Mouse (Mus musculus): ENCODE measurements at regions not wholly inside any gene's neighbourhood (a gene's known extent, or its start where the extent isn't known, plus 50 kb on each side); places are given as distances from the start of the nearest gene placed in this dataset.
A peak's percentile ranks its signal among the peaks of the same experiment; 100 is the strongest.

DNA sequence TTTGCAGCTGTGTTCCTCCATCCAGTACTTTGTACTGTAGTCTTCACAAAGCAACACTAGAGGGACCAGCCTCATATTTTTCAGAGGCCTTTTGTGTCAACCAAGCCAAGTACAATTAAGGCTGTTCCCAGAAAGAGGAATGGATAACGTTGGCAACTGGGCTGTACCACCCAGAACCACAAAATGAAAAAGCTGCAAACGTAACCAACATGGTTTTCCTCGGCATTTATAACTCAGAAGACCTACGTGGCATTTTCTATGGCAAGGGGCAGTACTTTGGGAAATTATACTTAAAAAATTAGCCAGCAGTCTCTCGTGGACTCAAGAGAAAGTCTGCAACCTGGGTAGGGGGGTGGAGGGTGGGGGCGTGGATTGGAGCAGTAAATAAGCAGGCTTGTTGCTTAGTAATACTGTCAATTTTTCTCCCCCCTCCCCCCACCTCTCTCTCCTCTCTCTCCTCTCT lies 87.3 kb upstream of the Col1a2 start:
- H3K9me3 ChIP-seq (ENCODE audit: control insufficient read depth, low read length): no peaks in the 10 kb centered on the region
- H3K27me3 ChIP-seq (replicated peaks; ENCODE audit: control insufficient read depth, insufficient read depth, low read length): no peaks in the 10 kb centered on the region
- no peak overlapping the region for H3K4me3 ChIP-seq (ENCODE audit: low read length)
- H3K4me1 ChIP-seq (ENCODE audit: control insufficient read depth, insufficient read depth, low read depth, low read length): no peaks in the 10 kb centered on the region; the same call in 1 of the 2 replicates
- peak; percentile 92 for ATAC-seq
- peak overlapping the region; percentile 34; the same call in 1 of the 2 replicates for H3K27ac ChIP-seq (ENCODE audit: low read depth, low read length)
- H3K36me3 ChIP-seq (ENCODE audit: control insufficient read depth, insufficient read depth, low read length): no peaks in the 10 kb centered on the region
- peak overlapping the region; percentile 46 for H3K4me2 ChIP-seq (ENCODE audit: low read length)
- 25% methylated on average over 6 of the region's 6 CpGs for WGBS
- H3K9ac ChIP-seq (ENCODE audit: low read depth, low read length): peak overlapping the region; percentile 18; the same call in 1 of the 2 replicates

DNA sequence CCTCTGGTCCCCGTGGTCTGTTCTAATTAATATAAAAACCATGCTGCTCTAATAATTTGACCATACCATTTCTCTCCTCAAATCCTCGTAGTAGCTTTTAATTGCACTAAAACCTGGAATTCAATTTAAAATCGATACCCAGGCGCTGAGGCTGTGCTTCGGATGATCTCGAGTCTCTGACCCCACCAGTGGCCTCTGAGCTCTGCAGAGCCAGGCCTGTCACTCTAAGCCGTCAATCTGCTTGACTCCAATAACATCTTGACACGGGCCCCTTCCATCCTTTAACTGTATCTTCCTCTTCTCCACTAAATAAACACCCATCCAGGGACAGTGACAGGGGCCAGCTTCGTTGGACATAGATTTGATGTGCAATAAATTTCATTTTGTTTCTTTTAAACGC lies 86.2 kb upstream of the Col1a2 start:
- no peaks in the 10 kb centered on the region; the same call in 1 of the 2 replicates for H3K4me1 ChIP-seq (ENCODE audit: control insufficient read depth, insufficient read depth, low read depth, low read length)
- 58% methylated on average over 10 of the region's 10 CpGs for WGBS
- no peak overlapping the region for H3K4me3 ChIP-seq (ENCODE audit: low read length)
- ATAC-seq: no peak
- no peaks in the 10 kb centered on the region for H3K36me3 ChIP-seq (ENCODE audit: control insufficient read depth, insufficient read depth, low read length)
- no peak overlapping the region for H3K27ac ChIP-seq (ENCODE audit: low read depth, low read length)
- no peak overlapping the region for H3K9ac ChIP-seq (ENCODE audit: low read depth, low read length)
- H3K4me2 ChIP-seq (ENCODE audit: low read length): no peak overlapping the region
- no peaks in the 10 kb centered on the region for H3K27me3 ChIP-seq (replicated peaks; ENCODE audit: control insufficient read depth, insufficient read depth, low read length)
- H3K9me3 ChIP-seq (ENCODE audit: control insufficient read depth, low read length): no peaks in the 10 kb centered on the region

DNA sequence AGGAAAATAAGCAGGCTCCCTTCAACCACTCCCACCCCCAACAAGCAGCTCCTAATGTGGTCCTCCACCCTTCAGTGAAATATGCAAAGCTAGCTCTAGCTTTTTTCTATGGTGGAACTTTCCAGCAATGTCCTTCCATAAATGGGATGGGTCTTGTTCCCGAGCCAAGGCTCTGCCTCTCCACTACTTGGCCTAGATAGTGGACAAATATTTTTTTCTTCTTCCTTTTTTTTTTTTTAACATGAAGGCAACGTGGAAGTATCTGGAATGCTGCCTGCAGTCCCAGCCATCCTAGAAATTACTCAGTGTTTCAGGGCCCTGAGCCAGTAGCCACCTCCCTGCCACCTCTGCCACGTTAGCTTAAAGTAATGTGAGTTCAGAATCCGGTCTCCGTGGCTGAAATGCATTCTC lies 85.7 kb upstream of the Col1a2 start:
- no peak overlapping the region for H3K4me2 ChIP-seq (ENCODE audit: low read length)
- no peaks in the 10 kb centered on the region; the same call in 1 of the 2 replicates for H3K4me1 ChIP-seq (ENCODE audit: control insufficient read depth, insufficient read depth, low read depth, low read length)
- H3K27me3 ChIP-seq (replicated peaks; ENCODE audit: control insufficient read depth, insufficient read depth, low read length): no peaks in the 10 kb centered on the region
- no peaks in the 10 kb centered on the region for H3K9me3 ChIP-seq (ENCODE audit: control insufficient read depth, low read length)
- ATAC-seq: no peak
- no peak overlapping the region for H3K9ac ChIP-seq (ENCODE audit: low read depth, low read length)
- WGBS: 68% methylated on average over 5 of the region's 5 CpGs
- no peaks in the 10 kb centered on the region for H3K36me3 ChIP-seq (ENCODE audit: control insufficient read depth, insufficient read depth, low read length)
- no peak overlapping the region for H3K27ac ChIP-seq (ENCODE audit: low read depth, low read length)
- H3K4me3 ChIP-seq (ENCODE audit: low read length): no peak overlapping the region

DNA sequence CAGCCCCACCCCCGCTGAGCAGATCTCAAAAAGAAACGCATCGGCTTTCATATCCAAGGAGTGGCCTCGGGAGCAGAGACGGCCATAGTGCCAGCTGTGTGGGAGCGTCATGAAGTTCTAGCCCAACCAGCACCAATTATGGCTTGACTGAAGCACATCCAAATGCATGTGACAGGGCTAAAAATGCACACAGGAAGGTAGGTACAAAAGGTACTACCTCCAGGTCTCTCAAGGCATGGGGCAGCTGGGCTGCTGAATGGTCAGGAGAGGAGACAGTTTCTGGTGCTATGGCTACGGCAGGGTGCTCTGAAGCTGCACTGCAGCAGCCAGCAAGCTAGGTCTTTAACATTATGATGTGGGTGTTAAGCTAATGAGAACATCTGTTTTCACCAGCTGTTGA lies 83.1 kb upstream of the Col1a2 start:
- H3K4me3 ChIP-seq (ENCODE audit: low read length): no peak overlapping the region
- no peaks in the 10 kb centered on the region; the same call in 1 of the 2 replicates for H3K4me1 ChIP-seq (ENCODE audit: control insufficient read depth, insufficient read depth, low read depth, low read length)
- WGBS: 79% methylated on average over 7 of the region's 7 CpGs
- no peak for ATAC-seq
- no peaks in the 10 kb centered on the region for H3K27me3 ChIP-seq (replicated peaks; ENCODE audit: control insufficient read depth, insufficient read depth, low read length)
- H3K4me2 ChIP-seq (ENCODE audit: low read length): no peak overlapping the region
- H3K9ac ChIP-seq (ENCODE audit: low read depth, low read length): no peak overlapping the region
- H3K9me3 ChIP-seq (ENCODE audit: control insufficient read depth, low read length): no peaks in the 10 kb centered on the region
- no peak overlapping the region for H3K27ac ChIP-seq (ENCODE audit: low read depth, low read length)
- H3K36me3 ChIP-seq (ENCODE audit: control insufficient read depth, insufficient read depth, low read length): no peaks in the 10 kb centered on the region

DNA sequence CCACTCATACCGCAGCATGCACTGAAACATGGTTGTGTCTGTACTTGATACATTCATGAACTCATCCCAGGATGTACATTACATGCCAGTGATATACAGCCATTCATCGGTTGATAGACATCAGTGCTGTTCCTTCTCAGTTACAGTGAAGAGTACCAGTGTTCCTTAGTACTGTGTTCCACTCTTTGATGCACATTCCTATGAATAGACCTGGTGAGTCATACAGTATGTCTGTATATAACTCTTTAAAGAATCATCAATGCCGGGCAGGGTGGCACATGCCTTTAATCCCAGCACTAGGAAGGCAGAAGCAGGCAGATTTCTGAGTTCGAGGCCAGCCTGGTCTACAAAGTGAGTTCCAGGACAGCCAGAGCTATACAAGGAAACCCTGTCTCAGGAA lies 77.5 kb upstream of the Col1a2 start:
- H3K27me3 ChIP-seq (replicated peaks; ENCODE audit: control insufficient read depth, insufficient read depth, low read length): no peaks in the 10 kb centered on the region
- no peak overlapping the region for H3K4me3 ChIP-seq (ENCODE audit: low read length)
- no peak overlapping the region for H3K27ac ChIP-seq (ENCODE audit: low read depth, low read length)
- no peak for ATAC-seq
- H3K9ac ChIP-seq (ENCODE audit: low read depth, low read length): no peak overlapping the region
- H3K36me3 ChIP-seq (ENCODE audit: control insufficient read depth, insufficient read depth, low read length): no peaks in the 10 kb centered on the region
- 94% methylated on average over 4 of the region's 4 CpGs for WGBS
- no peaks in the 10 kb centered on the region for H3K4me1 ChIP-seq (ENCODE audit: control insufficient read depth, insufficient read depth, low read depth, low read length)
- H3K9me3 ChIP-seq (ENCODE audit: control insufficient read depth, low read length): no peaks in the 10 kb centered on the region
- H3K4me2 ChIP-seq (ENCODE audit: low read length): no peak overlapping the region

DNA sequence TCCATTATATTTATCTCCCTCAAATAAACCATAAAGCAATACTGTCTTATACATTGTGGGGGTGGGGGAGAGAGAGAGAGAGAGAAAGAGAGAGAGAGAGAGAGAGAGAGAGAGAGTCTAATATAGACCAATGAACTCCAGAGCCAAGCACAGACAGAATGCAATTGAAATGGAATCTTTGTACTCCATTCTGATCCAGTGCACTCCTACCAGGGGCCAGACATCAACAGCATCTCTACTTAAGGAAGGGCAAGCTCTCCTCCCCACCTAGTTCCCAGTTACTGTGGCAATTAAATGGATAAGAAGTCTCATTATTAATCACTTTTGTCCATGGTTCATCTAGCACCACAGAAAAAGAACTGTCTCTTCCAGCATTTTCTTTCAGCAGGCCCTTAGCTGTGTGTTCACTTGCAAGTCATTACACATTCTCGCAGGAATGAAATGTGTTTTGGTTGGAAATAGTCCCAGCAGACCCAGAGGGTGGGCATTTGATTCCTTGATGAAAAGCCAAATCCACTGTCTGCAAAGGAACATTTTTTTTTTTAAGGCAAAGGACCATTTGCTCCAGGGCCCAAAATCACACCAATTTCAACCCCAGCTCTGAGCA lies 73.8 kb upstream of the Col1a2 start:
- Histone ChIP-seq H3K27ac (ENCODE audit: low read depth, low read length) (no peak overlapping the region), H3K27me3 (replicated peaks; ENCODE audit: control insufficient read depth, insufficient read depth, low read length) (no peaks in the 10 kb centered on the region), H3K4me1 (ENCODE audit: control insufficient read depth, insufficient read depth, low read depth, low read length) (no peaks in the 10 kb centered on the region), H3K4me3 (ENCODE audit: low read length) (no peak overlapping the region), H3K9me3 (ENCODE audit: control insufficient read depth, low read length) (no peaks in the 10 kb centered on the region), H3K4me2 (ENCODE audit: low read length) (no peak overlapping the region), H3K36me3 (ENCODE audit: control insufficient read depth, insufficient read depth, low read length) (no peaks in the 10 kb centered on the region), H3K9ac (ENCODE audit: low read depth, low read length) (no peak overlapping the region)
- peak; percentile 91 for ATAC-seq
- 33% methylated on average over 1 of the region's 1 CpGs for WGBS

DNA sequence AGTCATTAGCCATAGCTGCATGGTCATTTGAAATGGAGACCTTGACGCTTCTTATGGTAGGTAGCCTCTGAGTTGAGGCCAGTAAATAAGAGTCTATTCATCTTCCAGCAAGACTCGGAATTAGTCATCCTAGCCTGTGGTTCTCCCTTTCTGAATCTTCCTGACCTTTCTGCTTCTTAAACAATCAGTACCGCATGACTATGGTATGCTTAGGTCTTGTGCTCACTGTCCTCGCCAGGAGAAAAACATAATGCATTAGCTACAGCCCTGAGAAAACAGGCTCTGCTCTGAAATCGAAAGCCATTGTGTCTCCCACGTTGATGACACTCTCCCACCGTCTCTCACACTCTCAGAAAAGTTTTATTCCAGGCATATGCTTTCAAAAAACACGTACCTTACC lies 72.4 kb upstream of the Col1a2 start:
- Histone ChIP-seq H3K4me1 (ENCODE audit: control insufficient read depth, insufficient read depth, low read depth, low read length) (no peaks in the 10 kb centered on the region), H3K9me3 (ENCODE audit: control insufficient read depth, low read length) (no peaks in the 10 kb centered on the region), H3K36me3 (ENCODE audit: control insufficient read depth, insufficient read depth, low read length) (no peaks in the 10 kb centered on the region), H3K27ac (ENCODE audit: low read depth, low read length) (no peak overlapping the region), H3K4me2 (ENCODE audit: low read length) (no peak overlapping the region), H3K9ac (ENCODE audit: low read depth, low read length) (no peak overlapping the region), H3K4me3 (ENCODE audit: low read length) (no peak overlapping the region), H3K27me3 (replicated peaks; ENCODE audit: control insufficient read depth, insufficient read depth, low read length) (no peaks in the 10 kb centered on the region)
- WGBS: 81% methylated on average over 8 of the region's 8 CpGs
- no peak for ATAC-seq

DNA sequence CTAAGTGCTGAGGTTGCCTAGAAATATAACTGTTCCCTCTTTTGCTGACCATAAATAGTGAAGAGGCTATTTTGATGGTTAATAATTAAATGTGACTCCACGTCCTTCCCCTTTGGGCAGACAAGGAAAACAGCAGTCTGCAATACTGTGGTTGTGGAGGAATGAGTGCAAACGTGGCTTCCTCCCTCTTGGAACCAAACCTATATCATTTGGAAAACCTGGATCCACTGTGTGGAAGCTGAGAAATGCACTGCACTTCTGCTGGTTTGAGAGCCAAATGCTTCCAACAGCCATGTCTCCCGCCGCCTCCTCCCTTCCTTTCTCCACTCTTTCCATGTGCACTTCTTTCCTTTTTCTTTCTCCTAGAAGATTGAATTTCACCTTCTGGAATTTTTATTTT lies 68.2 kb upstream of the Col1a2 start:
- no peak for ATAC-seq
- WGBS: 71% methylated on average over 4 of the region's 4 CpGs

DNA sequence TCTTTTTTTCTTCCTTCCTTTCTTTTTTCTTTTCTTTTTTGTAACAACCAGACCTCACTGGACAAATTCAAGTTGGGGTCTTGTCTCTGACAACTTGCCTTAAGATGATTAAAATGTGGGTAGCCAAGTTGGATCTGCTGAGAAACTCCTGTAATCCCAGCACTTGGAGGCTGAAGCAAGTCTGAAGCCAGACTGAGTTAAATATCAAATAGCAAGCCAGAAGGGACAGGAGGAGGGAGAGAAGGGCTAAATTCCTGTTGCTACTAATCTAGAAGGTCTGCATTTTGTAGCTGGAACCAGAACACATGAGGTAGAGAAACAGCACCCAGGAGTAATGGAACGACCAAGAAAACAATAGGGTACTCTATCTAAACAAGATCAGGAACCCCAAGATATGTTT lies 67.7 kb upstream of the Col1a2 start:
- WGBS: 74% methylated on average over 1 of the region's 1 CpGs
- no peaks in the 10 kb centered on the region for H3K36me3 ChIP-seq (ENCODE audit: control insufficient read depth, insufficient read depth, low read length)
- no peak overlapping the region for H3K27ac ChIP-seq (ENCODE audit: low read depth, low read length)
- H3K9me3 ChIP-seq (ENCODE audit: control insufficient read depth, low read length): no peaks in the 10 kb centered on the region
- H3K4me3 ChIP-seq (ENCODE audit: low read length): no peak overlapping the region
- H3K9ac ChIP-seq (ENCODE audit: low read depth, low read length): no peak overlapping the region
- no peaks in the 10 kb centered on the region for H3K4me1 ChIP-seq (ENCODE audit: control insufficient read depth, insufficient read depth, low read depth, low read length)
- no peak overlapping the region for H3K4me2 ChIP-seq (ENCODE audit: low read length)
- no peak for ATAC-seq
- H3K27me3 ChIP-seq (replicated peaks; ENCODE audit: control insufficient read depth, insufficient read depth, low read length): no peaks in the 10 kb centered on the region

More for the DNA sequence above, 68.2 kb upstream of the Col1a2 start:
- Histone ChIP-seq H3K27me3 (replicated peaks; ENCODE audit: control insufficient read depth, insufficient read depth, low read length) (no peaks in the 10 kb centered on the region), H3K4me3 (ENCODE audit: low read length) (no peak overlapping the region), H3K9me3 (ENCODE audit: control insufficient read depth, low read length) (no peaks in the 10 kb centered on the region), H3K36me3 (ENCODE audit: control insufficient read depth, insufficient read depth, low read length) (no peaks in the 10 kb centered on the region), H3K4me2 (ENCODE audit: low read length) (no peak overlapping the region), H3K9ac (ENCODE audit: low read depth, low read length) (no peak overlapping the region), H3K4me1 (ENCODE audit: control insufficient read depth, insufficient read depth, low read depth, low read length) (no peaks in the 10 kb centered on the region), H3K27ac (ENCODE audit: low read depth, low read length) (no peak overlapping the region)
